Mouse (Mus musculus) thymus, adult 2 months (tissue): ENCODE measurements around the gene Ube2j2. TPM values are rescaled to one million over a fixed set of nuclear protein-coding genes. Genes with fewer than 3 reads are reported as not detected.

Source experiments
- DNase-seq: peaks from one replicate; pipeline ENCODE4 v3.0.0; 2021
- H3K27ac ChIP-seq: fragments of 200-500 bp; 2 replicates; pipeline ENCODE4 v1.5.1; 2012; ENCODE audit warnings: low read length, control low read depth; ENCODE audit not compliant: control insufficient read depth, insufficient read depth
- H3K27me3 ChIP-seq: fragments of 200-500 bp; 2 replicates; pipeline ENCODE4 v1.6.1; 2012; ENCODE audit warnings: mild to moderate bottlenecking, low read length, moderate library complexity, mixed read lengths; ENCODE audit not compliant: control insufficient read depth, insufficient read depth
- H3K36me3 ChIP-seq: fragments of 200-500 bp; 2 replicates; pipeline ENCODE4 v1.6.1; 2012; ENCODE audit warnings: mild to moderate bottlenecking, low read length, moderate library complexity; ENCODE audit not compliant: control insufficient read depth, insufficient read depth
- H3K4me1 ChIP-seq: fragments of 200-500 bp; replicated peaks from 2 replicates; pipeline ENCODE4 v1.6.1; 2012; ENCODE audit warnings: low read length; ENCODE audit not compliant: control insufficient read depth, insufficient read depth
- H3K4me3 ChIP-seq: fragments of 200-500 bp; 2 replicates; pipeline ENCODE4 v1.5.1; 2012; ENCODE audit warnings: mild to moderate bottlenecking, low read length, control low read depth, moderate library complexity; ENCODE audit not compliant: control insufficient read depth, insufficient read depth
- CTCF ChIP-seq: fragments of 200-500 bp; IDR thresholded peaks from 2 replicates; pipeline ENCODE4 v1.5.1; 2012; ENCODE audit warnings: mild to moderate bottlenecking, control low read depth, low read length, moderate library complexity, borderline replicate concordance; ENCODE audit not compliant: control insufficient read depth, poor library complexity, insufficient read depth; ENCODE audit errors: extremely low read depth
- POLR2A ChIP-seq: fragments of 200-500 bp; IDR thresholded peaks from 2 replicates; pipeline ENCODE4 v1.6.1; 2012; ENCODE audit warnings: mild to moderate bottlenecking, low read length, control low read depth, moderate library complexity; ENCODE audit not compliant: control insufficient read depth, poor library complexity, insufficient read depth; ENCODE audit errors: extremely low read depth
- WGBS: fragments of 180-500 bp; shearing (Covaris S2); methylation state at CpG from one replicate; pipeline ENCODE4 v1.1.7; 2018; 5-methylcytosine and 5-hydroxymethylcytosine counted together
- polyA plus RNA-seq: library from polyadenylated mRNA; depleted of rRNA; stranded (reverse); fragments of >200 nt; gene quantifications from 2 replicates; pipeline ENCODE4 v1.2.3, GENCODE M21; 2012; rRNA removed

The Ube2j2 gene
- polyA plus RNA-seq: 122 and 147 TPM in 2 replicates

- no peaks in the 10 kb centered on the region for H3K27me3 ChIP-seq
- TF ChIP-seq CTCF: no peak
- peak; percentile 77 for TF ChIP-seq POLR2A
- H3K36me3 ChIP-seq: peaks cover 8% of the 10 kb centered on the region; the same call in 1 of the 2 replicates
- peak; percentile 93 for DNase-seq
- H3K4me1 ChIP-seq: peaks cover 13% of the 10 kb centered on the region
- WGBS: under 1% methylated on average over 84 of the region's 85 CpGs
- peak within 1 kb of the TSS; percentile 58 for H3K4me3 ChIP-seq
- H3K27ac ChIP-seq: no peak within 1 kb of the TSS
These were observed at the start of gene Ube2j2 for GRCm38 (mm10) chr4:155943534-155944249. Ube2j2 (plus strand) TSS chr4:155943831.

DNA sequence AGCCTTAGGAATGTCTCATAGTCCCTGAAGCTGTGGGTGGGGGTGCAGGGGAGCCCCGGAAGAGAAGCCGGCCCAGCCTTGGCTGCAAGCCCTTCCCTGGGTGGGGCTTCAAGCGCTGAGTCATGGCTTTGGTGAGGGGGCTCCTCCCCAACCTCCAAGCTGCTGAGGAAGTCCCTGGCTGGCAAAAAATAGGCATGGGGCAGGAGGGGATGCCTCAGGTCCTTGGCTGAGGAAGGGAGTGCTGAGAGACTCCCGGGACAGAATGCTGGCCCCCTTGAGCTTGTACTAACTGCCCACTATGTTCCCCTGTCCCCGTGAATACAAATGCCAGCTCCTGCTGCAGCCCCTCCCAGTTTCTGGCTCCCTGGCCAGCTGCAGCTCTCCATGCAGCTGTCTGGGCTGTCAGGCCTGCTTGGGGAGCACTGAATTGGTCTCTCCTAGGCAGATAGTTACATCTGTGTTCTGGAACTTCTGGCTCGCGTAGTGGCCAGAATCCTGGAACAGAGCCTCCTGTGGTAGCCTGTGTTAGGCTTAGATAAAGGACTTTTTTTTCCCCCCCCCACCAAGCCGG is 49.2 kb upstream of the Ube2j2 start:
- 31% methylated on average over 8 of the region's 8 CpGs for WGBS
- DNase-seq: peak; percentile 71

GRCm38 (mm10) chr4:155895216-155895615 is 48.4 kb upstream of the Ube2j2 start:
- TF ChIP-seq POLR2A (no peak), CTCF (no peak)
- 91% methylated on average over 6 of the region's 6 CpGs for WGBS
- Histone ChIP-seq H3K36me3 (peaks cover 16% of the 10 kb centered on the region), H3K27me3 (no peaks in the 10 kb centered on the region), H3K4me1 (peaks cover 32% of the 10 kb centered on the region), H3K4me3 (no peak overlapping the region), H3K27ac (no peak overlapping the region)
- DNase-seq: no peak

More for the DNA sequence above, 49.2 kb upstream of the Ube2j2 start:
- TF ChIP-seq CTCF (no peak), POLR2A (no peak)
- Histone ChIP-seq H3K36me3 (peaks cover 8% of the 10 kb centered on the region; the same call in 1 of the 2 replicates), H3K4me1 (peaks cover 32% of the 10 kb centered on the region), H3K27ac (no peak overlapping the region), H3K4me3 (no peak overlapping the region), H3K27me3 (no peaks in the 10 kb centered on the region)

DNA sequence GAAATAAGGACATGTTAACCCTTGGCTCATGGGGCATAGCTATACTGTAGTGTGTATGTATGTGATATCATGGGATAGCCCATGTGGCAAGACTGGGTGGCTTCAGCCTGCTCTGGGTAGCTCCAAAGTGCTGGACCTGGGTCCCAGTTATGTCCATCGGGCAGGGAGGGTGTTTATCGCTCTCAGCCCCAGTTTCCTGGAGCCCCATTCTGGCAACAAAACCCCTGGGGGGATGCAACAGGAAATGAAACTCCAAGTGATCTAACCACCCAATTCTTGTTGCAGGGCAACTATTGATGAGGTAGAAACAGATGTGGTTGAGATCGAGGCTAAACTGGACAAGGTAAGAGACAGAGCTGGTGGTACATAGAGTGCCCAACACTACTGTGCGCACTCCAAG is 47.8 kb upstream of the Ube2j2 start:
- H3K27ac ChIP-seq: no peak overlapping the region
- H3K4me3 ChIP-seq: no peak overlapping the region
- no peak for DNase-seq
- H3K27me3 ChIP-seq: no peaks in the 10 kb centered on the region
- 92% methylated on average over 4 of the region's 4 CpGs for WGBS
- peaks cover 28% of the 10 kb centered on the region for H3K4me1 ChIP-seq
- peaks cover 21% of the 10 kb centered on the region for H3K36me3 ChIP-seq
- TF ChIP-seq CTCF: no peak
- no peak for TF ChIP-seq POLR2A

DNA sequence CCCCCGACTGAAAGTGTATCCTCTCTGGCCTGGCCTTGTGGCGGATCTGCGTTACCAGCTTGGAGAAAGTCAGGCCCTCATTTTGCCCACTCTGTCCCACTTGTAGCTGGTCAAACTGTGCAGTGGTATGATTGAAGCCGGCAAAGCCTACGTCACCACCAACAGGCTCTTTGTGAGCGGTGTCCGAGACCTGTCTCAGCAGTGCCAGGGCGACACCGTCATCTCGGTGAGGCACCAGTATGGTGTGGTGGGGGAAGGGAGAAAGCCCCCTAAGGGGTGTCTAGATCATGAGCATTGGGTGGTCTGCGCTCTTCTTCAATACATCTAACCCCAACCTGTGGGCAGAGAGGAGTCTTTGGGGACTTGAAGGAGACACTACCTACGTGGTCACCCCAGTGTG is 47.2 kb upstream of the Ube2j2 start:
- Histone ChIP-seq H3K4me3 (no peak overlapping the region), H3K27me3 (no peaks in the 10 kb centered on the region), H3K36me3 (peaks cover 26% of the 10 kb centered on the region), H3K4me1 (peaks cover 24% of the 10 kb centered on the region), H3K27ac (no peak overlapping the region)
- TF ChIP-seq POLR2A (no peak), CTCF (no peak)
- 99% methylated on average over 12 of the region's 12 CpGs for WGBS
- DNase-seq: no peak

- 100% methylated on average over 2 of the region's 2 CpGs for WGBS
These were observed 45.3 kb upstream of the Ube2j2 start for GRCm38 (mm10) chr4:155898318-155898717.

More at GRCm38 (mm10) chr4:155898318-155898717, 45.3 kb upstream of the Ube2j2 start:
- TF ChIP-seq CTCF: no peak
- no peak for TF ChIP-seq POLR2A
- Histone ChIP-seq H3K4me3 (no peak overlapping the region), H3K36me3 (peaks cover 34% of the 10 kb centered on the region), H3K4me1 (peaks cover 16% of the 10 kb centered on the region), H3K27me3 (no peaks in the 10 kb centered on the region), H3K27ac (no peak overlapping the region)
- DNase-seq: no peak
